Mouse (Mus musculus) layer of hippocampus, adult 18-20 months (tissue): ENCODE results near the gene Fignl1. TPM values are rescaled to one million over a fixed set of nuclear protein-coding genes. Genes with fewer than 3 reads are reported as not detected.

Experiments
- DNase-seq, 2 experiments: peaks; one replicate each; pipeline ENCODE4 v3.0.0; 2022; ENCODE audit warnings: low spot score in 2 of 2
- total RNA-seq, 2 experiments: library from RNA; stranded (reverse); gene quantifications; 2 replicates each; pipeline ENCODE4 v1.2.3; 2021

The Fignl1 gene
- total RNA-seq, 2 experiments from 2014 or later = 0.61 to 1.9 TPM

DNA sequence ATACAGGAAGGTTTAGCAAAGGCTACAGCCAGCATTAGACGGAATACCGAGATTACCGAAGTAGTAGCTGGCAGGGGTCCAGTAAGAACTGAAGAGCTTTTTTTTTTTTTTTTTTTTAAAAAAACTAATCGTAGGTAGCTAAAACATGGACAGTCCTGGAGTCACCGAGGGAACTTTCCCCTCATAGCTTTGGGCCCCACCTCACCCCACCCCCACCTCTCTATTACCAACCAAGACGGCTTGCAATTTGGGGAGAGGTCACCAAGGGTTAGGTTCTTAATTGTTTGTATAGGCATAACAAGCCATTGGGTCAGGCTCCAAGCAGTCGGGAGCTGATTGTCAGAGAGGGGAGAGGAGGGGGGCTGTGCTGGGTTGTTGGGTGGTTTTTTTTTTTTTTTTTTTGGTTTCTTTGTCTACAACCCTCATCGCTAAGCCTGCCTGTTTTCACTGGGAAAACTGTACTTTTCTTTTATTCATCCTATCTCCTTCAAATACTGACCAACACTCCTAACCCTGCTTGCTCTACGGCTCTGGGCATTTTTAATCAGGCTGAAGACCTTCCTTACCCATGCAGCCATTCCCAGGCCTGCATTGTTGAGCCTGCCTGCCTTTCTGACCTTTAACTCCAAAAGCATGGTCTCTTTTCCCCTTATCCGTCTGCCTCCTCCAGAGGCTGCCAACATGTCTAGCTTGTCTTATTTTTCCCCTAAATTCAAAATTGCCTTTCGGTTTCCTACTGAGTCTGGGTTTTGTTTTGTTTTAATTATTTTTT, 828 bp upstream of the Fignl1 start:
- no peak for DNase-seq

DNA sequence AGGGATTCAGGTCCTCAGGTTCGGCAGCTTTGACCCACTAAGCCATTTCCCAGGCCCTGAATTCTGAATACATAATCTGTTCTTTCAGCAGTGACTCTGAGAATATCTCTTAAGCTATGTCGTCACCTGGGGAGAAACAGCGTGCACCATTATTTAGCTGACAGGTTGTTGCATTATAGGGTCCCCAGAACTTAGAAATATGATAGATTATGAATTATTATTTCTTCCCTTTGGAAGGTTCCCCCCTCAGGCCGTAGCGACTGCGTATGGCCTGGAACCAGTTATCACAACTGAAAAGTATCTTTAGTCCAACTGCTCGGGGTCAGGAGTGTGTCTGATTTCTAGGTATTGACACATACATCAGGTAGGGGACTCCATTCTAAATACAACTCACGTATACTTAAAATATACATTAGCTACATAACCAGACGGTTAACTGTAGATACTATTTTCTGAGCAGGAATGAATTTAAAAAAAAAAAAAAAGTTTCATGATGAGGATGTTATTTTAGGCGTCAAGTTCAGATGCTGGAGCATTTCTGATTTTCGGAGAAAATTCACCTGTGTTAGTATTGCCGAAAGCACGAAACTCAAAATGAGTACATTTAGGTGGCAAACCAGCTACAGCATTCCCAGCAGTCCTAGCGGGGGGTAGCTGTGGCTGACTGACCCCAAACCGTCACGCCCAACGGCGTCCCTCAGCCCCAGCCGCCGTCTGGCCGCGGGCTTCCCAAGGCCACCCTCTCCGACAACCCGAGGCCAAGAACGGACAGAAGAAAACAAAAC, 535 bp downstream of the Fignl1 start:
- DNase-seq = no peak

DNA sequence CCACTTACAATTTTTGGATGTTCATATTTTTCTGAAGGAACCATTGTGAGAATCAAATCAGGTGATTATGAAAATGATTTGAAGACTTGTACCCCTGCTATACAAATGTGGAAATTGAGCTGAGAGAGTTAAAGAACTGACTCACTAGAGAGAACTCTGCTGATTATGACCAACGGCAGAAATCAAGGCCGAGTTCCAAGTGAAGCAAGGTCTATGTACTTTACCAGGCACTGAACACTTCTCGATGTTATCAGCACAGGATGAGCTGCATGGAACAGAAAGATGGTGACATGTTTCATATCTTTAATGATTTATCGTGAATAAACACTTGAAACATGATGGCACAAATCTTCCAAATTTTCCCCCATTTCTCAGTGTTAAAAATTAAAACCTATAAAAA, 2.8 kb downstream of the Fignl1 start:
- no peak for DNase-seq

DNA sequence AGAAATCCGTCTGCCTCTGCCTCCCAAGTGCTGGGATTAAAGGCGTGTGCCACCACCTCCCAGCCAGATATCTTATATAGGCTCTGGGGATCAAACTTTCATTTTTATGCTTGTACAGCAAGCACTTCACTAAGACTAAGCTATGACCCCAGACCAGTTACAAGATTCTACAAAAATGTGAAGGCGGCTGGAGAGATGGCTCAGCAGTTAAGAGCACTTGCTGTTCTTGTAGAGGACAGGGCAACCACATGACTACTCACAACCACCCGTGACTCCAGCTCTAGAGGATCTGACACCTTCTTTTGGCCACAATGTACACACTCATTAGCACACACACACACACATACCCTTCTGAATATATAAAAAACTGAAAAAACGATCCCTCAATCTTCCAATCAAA, 4.3 kb downstream of the Fignl1 start:
- no peak for DNase-seq

DNA sequence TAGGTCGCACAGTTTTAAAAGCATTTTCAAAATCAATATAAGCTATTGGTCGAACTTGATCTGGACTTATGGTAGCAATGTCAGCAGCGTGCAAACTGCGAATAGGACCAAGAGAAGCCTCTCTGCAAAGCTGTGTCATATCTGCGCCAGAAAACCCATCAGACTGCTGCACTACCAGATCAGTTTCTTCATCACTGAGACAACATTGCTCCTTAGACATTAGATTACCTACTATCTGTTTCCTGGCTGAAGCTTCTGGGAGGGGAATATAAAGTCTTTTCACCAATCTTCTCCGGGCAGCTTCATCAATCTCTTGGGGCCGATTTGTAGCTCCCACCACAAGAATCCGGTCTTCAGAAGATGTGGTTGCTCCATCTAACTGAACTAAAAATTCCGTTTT, 7.7 kb downstream of the Fignl1 start:
- no peak for DNase-seq

DNA sequence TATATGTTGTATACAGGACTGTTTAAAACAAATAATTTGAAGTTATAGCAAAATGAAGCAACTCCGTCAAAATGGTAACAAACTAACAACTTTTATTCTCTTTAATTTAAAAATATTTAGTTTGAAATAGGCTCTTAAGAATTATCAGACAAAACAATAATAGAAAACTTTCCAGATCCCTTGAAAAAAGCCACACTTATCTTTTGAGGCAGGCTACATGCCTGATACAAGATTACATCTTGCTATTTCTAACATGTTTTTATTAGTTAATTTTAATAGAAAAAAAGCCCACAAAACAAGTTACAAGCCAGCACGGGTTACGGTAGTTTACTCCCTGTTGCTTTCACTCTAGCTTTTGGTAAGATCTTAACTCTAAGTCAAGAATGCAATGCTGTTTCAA, 8.5 kb downstream of the Fignl1 start:
- no peak for DNase-seq

DNA sequence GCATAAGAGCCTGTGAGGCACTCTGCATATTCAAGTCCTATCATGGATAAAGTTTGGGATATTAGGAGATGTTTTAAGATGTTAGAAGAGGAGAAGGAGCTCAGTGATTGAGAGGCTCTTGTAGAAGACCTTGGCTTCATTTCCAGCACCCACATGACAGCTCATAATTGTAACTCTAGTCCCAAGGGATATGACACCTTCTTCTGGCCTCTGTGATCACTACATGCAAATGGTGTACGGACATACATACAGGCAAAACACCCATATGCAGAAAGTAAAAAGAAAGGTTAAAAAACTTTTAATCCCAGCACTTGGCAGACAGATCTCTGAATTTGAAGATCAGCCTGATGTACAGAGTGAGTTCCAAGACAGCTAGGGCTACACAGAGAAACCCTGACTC, 10.1 kb downstream of the Fignl1 start:
- no peak for DNase-seq

DNA sequence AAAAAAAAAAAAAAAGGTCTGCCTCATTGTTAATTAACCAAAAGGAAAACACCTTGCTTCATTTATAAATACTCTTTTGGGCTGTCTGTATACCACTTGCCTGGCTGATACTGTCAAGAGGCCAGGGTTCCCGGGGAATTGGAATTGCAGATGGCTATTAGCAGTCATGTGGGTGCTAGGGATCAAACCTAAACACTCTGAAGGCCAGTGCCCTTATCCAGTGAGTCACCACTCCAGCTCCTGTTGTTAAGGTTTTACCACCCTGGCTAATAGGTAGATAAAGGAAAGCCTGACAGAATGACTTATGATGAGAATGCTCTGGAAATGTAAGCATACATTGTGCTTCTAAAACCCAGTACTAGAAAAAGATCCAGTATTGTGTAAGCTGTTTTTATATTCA, 14.1 kb downstream of the Fignl1 start:
- DNase-seq = no peak

DNA sequence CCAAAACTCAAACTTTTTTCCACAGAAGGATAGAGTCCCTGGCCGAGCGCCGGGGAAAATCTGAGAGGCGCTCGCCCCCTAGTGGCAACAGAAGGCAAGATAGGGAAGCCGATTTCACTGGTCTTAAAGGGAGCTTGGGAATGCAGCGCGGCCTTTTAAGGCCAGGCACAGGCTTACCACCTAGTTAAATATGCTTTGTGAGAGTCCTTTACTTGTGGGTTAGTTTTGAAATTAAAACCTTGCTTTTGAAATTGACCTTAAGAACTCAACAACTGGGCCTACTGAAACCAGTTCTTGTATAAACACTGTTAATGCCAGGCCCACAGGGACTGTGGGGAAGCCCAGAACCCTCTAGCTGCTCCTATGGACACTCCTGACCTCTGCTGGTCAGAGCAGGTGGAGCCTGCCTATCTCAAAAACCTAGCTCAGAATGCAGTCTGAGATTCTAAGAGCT, 20.2 kb downstream of the Fignl1 start:
- DNase-seq = peak; percentile 45 to 80

DNA sequence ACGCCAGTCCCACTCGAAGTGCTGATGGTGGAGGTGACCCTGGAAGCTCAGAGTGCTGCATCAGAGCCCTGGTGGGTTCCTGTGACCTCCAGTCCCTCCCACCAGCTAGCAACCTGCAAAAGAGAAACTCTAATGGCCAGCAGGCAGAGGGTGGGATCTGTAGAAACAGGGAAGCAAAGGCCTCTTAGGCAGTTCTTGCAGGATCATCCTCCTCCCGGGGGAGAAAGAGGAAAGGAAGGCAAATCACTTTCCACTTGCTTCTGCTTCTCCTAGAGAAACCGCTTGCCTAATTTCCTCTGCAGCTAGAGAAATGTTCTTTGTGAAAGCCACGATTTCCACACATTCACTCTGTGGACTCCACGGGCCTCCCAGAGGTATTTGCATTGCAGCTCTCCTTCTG, 23.3 kb downstream of the Fignl1 start:
- DNase-seq = no peak

DNA sequence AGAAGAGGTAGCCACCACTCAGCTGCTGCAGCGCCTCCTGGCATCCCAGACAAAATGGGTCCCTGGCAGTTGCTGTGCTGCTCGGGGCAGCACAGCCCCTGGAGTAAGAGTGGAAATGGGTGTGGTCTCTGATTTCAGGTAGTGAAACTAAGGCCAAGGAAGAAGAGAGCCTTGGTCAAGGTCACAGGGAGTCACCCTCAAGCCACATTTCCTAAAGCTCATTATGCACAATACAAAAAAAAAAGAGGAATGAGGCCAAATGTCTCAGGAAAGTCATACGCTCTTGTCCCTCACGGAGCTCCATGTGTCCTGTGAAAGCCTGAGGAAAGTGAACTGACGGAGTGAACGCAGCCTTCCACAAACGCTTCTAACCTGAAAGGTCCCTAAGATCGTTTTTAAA, 27.0 kb downstream of the Fignl1 start:
- DNase-seq = no peak

DNA sequence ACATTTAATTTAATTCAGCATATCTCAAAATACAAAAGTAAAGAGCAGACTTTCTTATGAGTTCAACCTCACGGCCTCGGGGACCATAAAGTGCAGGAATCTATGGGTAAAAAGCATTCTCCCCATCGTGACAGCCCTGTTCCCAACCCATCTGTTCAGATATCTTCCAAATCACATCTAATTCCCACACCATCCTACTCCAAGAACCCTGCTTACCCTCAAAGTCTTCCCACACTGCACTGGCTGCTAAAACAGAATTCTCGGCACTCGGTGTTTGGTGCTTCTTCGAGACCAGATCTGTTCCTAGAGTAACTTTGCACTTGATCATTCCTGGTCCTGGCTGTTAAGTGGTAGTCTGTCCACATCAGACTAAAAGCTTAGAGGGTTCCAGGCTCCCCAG, 30.4 kb downstream of the Fignl1 start:
- DNase-seq = peak in 1 of 2 experiments; percentile 9

DNA sequence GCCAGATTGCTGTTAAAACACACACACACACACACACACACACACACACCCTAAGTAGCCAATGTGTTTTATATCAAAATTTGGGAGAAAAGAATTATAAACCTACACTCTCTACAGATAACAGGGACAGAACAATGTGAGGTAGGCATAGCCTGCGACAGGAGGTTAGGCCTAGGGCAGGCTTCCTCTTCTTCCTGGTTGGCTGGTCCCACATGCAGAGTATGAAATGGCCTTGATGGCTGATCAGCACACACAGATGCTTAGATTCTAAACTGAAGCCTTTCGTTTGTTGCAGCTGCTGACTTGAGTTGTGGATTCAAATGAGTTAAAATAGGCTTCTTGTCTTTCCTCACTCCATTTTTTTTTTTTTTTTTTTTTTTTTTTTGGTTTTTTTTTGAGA, 31.0 kb downstream of the Fignl1 start:
- no peak for DNase-seq

DNA sequence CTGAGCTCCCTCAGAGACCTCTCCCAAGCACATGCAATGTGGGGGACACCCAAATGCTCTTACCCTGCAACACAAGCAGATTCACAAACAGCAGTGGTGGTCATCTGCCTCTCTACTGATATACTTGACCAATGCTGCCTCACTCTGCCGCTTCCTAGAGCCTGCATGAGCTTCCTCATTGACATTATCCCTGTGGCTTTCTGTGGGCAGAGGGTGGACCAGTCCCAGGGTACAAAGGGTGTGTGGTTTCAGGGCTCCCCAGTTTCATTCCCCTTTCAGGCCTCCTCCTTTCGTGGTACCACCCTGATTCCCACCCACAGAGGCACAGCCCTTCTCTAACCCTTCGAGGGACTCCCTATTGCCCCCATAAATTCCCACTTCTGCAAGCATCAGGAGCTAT, 31.5 kb downstream of the Fignl1 start:
- DNase-seq = no peak

DNA sequence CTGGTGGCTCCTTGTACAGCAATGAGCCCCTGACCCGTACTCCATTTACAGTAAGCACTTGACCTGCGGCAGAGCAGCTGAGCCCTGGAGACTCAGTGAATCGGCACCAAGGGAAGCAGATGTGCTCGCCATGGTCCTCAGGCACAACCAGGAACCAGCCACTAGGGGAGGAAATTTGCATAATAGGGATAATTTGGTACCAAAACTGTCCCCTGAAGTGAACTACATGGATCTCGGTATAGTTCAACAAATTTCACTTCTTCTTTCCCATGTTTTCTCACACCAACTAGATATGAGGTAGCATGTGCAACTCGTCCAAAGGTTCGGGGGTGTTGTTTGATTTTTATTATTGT, 32.0 kb downstream of the Fignl1 start:
- DNase-seq = no peak

DNA sequence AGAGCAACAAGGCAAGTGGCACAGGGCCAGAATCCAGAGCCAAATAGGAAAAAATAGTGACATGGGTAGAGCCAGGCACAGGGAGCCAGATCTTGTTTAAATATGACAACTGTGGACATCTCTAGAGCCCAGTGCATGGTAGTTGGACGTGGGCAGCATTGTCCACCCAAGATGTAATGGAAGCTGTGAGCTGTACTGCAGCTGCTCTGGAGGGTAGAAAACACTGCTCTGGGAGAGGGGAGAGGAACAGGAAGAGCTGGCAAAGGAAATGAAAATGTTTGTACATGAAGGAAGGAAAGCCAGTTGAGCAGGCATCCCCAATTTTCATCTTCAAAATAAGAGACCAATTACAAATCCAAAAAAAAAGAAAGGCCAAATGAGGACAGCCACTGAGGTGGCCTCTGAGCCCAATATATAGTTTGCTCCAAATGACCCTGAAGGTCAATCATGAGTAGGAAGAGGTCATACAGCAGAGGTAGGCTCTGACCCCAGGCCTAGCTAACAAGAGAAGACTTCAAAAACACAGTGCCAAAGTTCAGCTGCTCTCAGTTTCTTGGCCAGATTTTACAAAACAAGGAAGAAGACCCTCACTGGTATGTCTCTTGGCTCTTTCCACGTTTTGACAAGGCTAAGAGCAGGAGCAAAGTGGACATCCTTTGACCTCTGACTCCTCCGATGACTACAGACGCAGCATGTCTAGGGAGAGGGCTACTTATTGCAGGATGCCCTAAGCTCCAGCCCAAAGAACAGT, 32.5 kb downstream of the Fignl1 start:
- DNase-seq = no peak

DNA sequence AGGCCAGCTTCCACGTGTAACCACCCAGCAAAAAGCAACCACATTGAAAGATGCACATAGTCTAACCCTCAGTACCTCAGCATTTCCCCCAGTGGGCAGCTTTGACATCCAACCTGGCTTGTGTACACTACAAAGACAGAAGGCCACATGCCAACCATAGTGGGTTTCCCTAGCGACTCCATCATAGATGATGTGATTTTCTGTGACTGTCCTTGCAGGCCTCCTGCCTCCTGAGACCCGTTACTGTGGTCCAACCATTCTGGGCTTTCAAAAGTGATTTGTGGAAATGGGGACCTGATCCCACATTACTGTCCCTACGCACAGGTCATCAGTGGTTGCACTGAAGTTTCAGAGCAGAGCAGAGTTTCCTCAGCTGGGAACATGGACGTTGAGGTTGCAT, 33.9 kb downstream of the Fignl1 start:
- no peak for DNase-seq

DNA sequence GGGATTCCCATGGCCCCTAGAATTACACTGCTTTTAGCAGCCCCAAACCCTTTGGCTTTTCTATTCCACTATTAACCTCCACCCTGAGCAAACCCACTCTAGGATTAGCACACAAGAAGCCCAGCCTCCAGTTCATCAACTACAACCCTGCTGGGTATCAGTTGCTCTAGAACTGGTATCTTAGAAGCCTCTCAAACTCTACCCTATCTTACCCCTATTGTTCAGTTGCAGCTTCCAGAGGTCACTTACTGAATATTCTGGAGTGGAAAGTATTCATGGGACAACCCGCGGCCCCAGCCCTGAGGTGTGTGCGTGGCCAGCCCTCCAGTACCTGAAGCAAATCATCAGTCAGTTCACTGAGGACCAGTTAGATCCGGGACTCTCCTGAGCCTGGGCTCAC, 34.4 kb downstream of the Fignl1 start:
- no peak for DNase-seq

DNA sequence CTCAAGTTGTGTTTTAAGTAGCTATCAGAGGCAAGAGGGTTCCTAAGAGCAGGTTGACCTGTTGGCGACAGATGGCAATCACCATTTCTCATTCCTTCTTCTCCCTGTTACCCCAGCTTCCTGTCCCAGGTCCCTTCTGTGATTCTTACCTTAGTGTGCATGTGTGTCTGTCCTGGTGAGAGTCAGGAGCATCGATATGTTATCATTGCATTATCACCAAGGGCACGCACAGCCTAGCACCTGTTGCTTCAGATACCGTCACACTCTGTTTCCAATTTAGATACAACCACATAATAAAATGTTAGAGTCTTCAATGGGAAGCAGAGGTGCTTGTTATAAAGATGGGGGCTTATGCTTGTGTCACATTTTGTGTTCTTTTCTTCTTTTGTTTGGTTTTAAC, 36.6 kb downstream of the Fignl1 start:
- no peak for DNase-seq

DNA sequence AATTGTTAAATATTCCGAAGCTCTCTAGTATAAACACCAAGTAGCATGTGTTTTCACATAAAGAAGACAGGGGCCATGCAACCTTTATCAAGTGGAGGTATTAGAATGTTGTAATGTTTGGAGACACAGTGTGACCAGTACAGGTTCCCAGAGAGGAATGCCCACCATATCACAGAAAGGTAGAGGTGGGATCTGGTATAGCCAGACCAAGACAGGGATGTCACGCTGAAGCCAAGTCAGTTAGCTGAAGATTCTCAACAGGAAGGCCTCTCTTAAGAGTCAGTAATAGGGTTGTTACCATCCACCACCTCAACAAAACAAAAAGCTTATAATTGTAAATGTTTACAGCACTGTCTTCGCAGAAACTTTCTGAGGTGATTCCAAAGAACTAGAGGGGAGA, 38.1 kb downstream of the Fignl1 start:
- no peak for DNase-seq

DNA sequence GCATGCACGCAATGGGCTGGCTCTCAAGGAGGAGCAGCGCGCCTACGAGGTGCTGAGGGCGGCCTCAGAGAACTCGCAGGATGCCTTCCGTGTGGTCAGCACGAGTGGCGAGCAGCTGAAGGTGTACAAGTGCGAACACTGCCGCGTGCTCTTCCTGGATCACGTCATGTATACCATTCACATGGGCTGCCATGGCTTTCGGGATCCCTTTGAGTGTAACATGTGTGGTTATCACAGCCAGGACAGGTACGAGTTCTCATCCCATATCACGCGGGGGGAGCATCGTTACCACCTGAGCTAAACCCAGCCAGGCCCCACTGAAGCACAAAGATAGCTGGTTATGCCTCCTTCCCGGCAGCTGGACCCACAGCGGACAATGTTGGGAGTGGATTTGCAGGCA, 39.5 kb downstream of the Fignl1 start:
- no peak for DNase-seq

DNA sequence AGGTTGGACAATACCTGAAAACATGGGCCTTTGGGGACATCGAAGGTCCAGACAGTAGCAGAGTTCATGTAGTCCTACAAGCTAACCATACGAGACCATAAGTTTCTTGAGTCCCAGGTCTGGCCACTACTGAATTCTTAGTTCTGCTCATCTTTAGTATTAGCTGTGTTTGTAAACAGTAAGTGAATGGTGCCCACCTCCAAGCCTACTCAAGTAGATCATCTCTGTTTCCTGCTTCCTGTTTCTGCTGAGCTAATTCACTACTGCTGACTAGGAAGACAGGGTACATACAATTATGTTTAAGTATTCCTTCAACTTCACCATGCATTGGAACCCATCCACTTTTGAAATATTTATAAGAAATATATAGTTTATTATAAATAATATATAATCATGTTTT, 40.7 kb downstream of the Fignl1 start:
- no peak for DNase-seq
